ENCODE assay signal across 8 mouse cellular contexts in the genomic region with DNA sequence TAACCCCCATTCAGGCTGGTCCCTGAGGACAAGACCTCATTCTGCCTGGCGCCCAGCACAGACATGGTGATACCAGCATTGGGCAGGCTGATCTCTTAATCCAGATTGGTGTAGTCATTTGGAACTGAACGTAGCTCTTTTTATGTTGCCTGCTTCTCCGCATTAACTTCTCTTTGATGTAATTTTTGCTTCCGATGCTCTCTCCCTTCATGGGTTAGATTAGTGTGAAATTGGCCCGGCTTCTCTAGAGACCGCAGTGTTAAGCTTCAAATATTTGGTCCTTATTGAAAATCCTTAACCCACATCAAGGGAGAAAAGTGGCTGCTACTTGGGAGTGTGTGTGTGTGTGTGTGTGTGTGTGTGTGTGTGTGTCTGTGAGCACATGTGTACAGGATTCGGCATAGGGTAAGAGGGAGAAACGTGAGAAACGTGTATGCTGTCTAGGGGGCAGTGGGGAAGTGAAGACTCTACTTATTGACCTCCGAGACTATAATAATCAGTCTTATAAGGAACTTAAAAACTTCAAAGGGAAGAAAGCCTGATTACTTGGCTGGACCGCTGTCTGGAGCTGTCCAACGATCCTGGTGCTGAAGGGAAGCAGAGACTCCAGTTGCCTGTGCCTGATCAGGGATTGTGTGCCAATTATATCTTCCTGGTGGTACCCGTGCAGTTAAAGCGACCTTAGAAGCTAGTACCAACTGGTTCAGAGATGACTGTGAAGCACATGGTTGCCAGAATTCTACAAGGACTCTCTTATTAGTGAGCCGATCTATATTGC. TPM values are rescaled to one million over a fixed set of nuclear protein-coding genes. Genes with fewer than 3 reads are reported as not detected.
DNase-seq lines count a peak whose midpoint lies in the region; ATAC-seq and TF ChIP-seq lines count a peak whose summit lies in the region.

No protein-coding gene starts in this region.

- WGBS in lung, adult 2 months = 43% methylated on average over 15 of the region's 15 CpGs

- no peak for ATAC-seq in CD4-positive, CD25-positive, alpha-beta regulatory T cell, adult 4 months

- no peak for TF ChIP-seq CTCF in lung, adult 2 months (IDR thresholded peaks at IDR 0.05; ENCODE audit: insufficient read depth, low read length)

- no peak overlapping the region for H3K4me3 ChIP-seq in lung, adult 2 months (replicated peaks; ENCODE audit: extremely low read depth, low read depth, low read length)

- DNase-seq in CD4-positive, CD25-positive, alpha-beta regulatory T cell, adult 2 months (ENCODE audit: low read depth, low spot score) = peak; percentile 25
- DNase-seq in right cerebral cortex, postnatal 4 days = peak; percentile 58
- DNase-seq in right cerebral cortex, postnatal 25 days = no peak
- DNase-seq in gastrocnemius, postnatal 10 days = peak; percentile 72
- peak; percentile 31 for DNase-seq in lung, adult 2 months
- peak; percentile 86 for DNase-seq in testis, postnatal 10 days (ENCODE audit: low spot score)
- DNase-seq in layer of hippocampus, adult 8-10 months (ENCODE audit: low spot score in 2 of 2) = no peak

- no peak for TF ChIP-seq POLR2A in lung, adult 2 months (IDR thresholded peaks at IDR 0.05; ENCODE audit: borderline replicate concordance, extremely low read depth, low read depth, low read length)

- H3K4me1 ChIP-seq in lung, adult 2 months (ENCODE audit: control insufficient read depth, insufficient read depth, low read length) = no peaks in the 10 kb centered on the region; the same call in 1 of the 2 replicates

RNA-seq across cellular contexts. Expression of gene Gpatch2l, which starts 28.8 kb away (rescaled TPM):
- polyA plus RNA-seq in CD4-positive, CD25-positive, alpha-beta regulatory T cell, adult 4 months (2017; shearing (Covaris generic)) = 10 to 100 TPM; 22.5 to 35.4 TPM
- 10 to 100 TPM; 12.8 to 14.9 TPM for total RNA-seq in gastrocnemius, postnatal 10 days (2021)
- 10.2 and 13.0 TPM in 2 replicates for polyA plus RNA-seq in lung, adult 2 months (2012; rRNA removed)
- total RNA-seq in layer of hippocampus, adult 8-10 months (2022) = 10 to 100 TPM; 31.9 to 37.3 (median 32.8) TPM

Comparison
In these comparisons a context has a peak if more than half of its experiments do, and no peak if none do; other contexts are left out.
1. DNase-seq: peak in CD4-positive, CD25-positive, alpha-beta regulatory T cell, adult 2 months (single experiment), right cerebral cortex, postnatal 4 days (single experiment), gastrocnemius, postnatal 10 days (single experiment), lung, adult 2 months (single experiment) and testis, postnatal 10 days (single experiment); none in right cerebral cortex, postnatal 25 days (single experiment) and layer of hippocampus, adult 8-10 months (0 of 2).